Mouse (Mus musculus): Measurements from ENCODE around the gene Clec3b.

DNA sequence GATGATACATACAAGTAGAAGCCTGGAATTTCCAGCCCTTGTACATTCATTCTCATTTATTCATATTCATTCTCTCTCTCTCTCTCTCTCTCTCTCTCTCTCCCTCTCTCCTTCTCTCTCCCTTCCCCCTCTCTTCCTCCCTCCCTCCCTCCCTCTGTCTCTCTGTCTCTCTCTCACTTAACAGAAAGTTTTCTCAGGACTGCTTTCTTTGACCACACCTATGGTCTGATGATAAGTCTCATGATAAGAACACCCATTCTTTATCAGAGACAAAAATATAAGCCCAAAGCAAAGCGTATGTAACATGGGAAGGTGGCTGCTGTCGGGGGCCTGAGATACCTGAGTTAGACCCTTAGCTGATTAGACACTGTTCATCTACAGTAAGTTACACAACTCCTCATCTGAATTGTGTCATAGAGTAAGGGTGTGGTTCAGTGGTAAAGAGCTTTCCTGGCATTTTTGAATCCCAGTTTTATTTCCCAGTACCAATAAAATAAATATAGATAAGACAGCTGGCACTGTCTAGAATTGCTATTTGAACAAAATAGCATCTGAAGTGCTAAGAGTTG, 26.2 kb upstream of the Clec3b start:
- no peak for TF ChIP-seq ZC3H11A (IDR thresholded peaks at IDR 0.05; ENCODE audit: borderline replicate concordance, low read depth, low read length)
- TF ChIP-seq MAFK (IDR thresholded peaks at IDR 0.05; ENCODE audit: insufficient read depth, low read depth, low read length): no peak
- TF ChIP-seq ZNF384 (IDR thresholded peaks at IDR 0.05; ENCODE audit: low read depth, low read length): no peak
- no peak for TF ChIP-seq HCFC1 (IDR thresholded peaks at IDR 0.05; ENCODE audit: borderline replicate concordance, insufficient read depth, low read length)
- no peak for TF ChIP-seq CHD2 (IDR thresholded peaks at IDR 0.05; ENCODE audit: low read depth, low read length)
